Comparison of ENCODE assay signal across 8 mouse cellular contexts in the genomic region with DNA sequence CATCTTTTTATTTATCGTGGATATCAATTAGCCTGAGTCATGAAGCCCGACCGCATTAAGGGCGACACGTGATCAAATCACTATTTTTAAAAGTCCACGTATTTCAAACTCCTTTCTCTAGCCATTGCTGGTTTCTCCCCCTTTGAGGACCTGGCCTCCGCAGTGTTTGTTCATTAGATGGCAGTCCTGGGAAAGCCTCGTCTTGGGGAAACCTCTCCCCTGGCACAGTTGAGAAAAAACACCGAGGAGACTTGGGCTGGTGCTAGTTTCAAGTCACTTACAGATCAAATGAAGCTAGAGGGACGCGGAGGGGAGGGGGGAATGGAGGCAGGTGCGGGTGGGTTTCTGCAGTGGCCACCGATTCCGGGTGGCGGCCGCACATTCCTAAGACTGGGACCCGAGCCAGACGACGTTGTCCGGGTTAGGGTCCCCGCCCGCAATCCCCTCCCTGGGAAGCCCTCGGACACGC. TPM values are rescaled to one million over a fixed set of nuclear protein-coding genes. Genes with fewer than 3 reads are reported as not detected.
A peak's percentile ranks its signal among the peaks of the same experiment; 100 is the strongest.
DNase-seq lines count a peak whose midpoint lies in the region; ATAC-seq and TF ChIP-seq lines count a peak whose summit lies in the region.

No protein-coding gene starts in this region.

- WGBS in cerebellum, adult 2 months: under 1% methylated on average over 24 of the region's 24 CpGs
- under 1% methylated on average over 20 of the region's 24 CpGs for WGBS in spleen, adult 2 months
- whole genome bisulfite sequencing in limb, embryonic 11.5 days: under 1% methylated on average over 20 of the region's 24 CpGs
- WGBS in stomach, embryonic 15.5 days: under 1% methylated on average over 24 of the region's 24 CpGs

- intact Hi-C loops in left cerebral cortex, postnatal 4 days (cut with DNase I): loop anchor here (5.0 kb wide), 1 partner anchor 148 kb away; no protein-coding TSS in a partner anchor

- no peak for TF ChIP-seq POLR2A in cerebellum, adult 2 months (IDR thresholded peaks at IDR 0.05; ENCODE audit: borderline replicate concordance, insufficient read depth, low read length)
- TF ChIP-seq POLR2A in spleen, adult 2 months (IDR thresholded peaks at IDR 0.05; ENCODE audit: low read depth, low read length): no peak

- no peak for DNase-seq in cerebellum, adult 2 months
- no peak for DNase-seq in cerebellum, postnatal 25 days
- no peak for DNase-seq in spleen, adult 2 months (ENCODE audit: low read depth in 1 of 2, low spot score in 2 of 2)
- no peak for DNase-seq in spleen, adult 12 weeks (ENCODE audit: low spot score)
- no peak for DNase-seq in limb, embryonic 11.5 days (ENCODE audit: low spot score)
- DNase-seq in left cerebral cortex, postnatal 4 days: no peak
- DNase-seq in urinary bladder, postnatal 36 days (ENCODE audit: low spot score in 2 of 2): no peak

- no peaks in the 10 kb centered on the region for H3K9me3 ChIP-seq in limb, embryonic 11.5 days (ENCODE audit: control insufficient read depth, low read length)
- H3K9me3 ChIP-seq in stomach, embryonic 15.5 days: no peaks in the 10 kb centered on the region

- H3K27me3 ChIP-seq in cerebellum, adult 2 months (ENCODE audit: control insufficient read depth, insufficient read depth, low read length): no peaks in the 10 kb centered on the region; the same call in 1 of the 2 replicates
- peaks cover 33% of the 10 kb centered on the region for H3K27me3 ChIP-seq in spleen, adult 2 months (ENCODE audit: control insufficient read depth, insufficient read depth, low read length)
- H3K27me3 ChIP-seq in limb, embryonic 11.5 days (ENCODE audit: control insufficient read depth, insufficient read depth, low read length): no peaks in the 10 kb centered on the region
- H3K27me3 ChIP-seq in stomach, embryonic 15.5 days (replicated peaks): no peaks in the 10 kb centered on the region

- peak overlapping the region; percentile 98 for H3K9ac ChIP-seq in limb, embryonic 11.5 days (ENCODE audit: low read length)
- peak overlapping the region; percentile 85 for H3K9ac ChIP-seq in stomach, embryonic 15.5 days

- peak; percentile 49 for ATAC-seq in limb, embryonic 11.5 days (ENCODE audit: insufficient number of reproducible peaks, low FRiP score, low TSS enrichment, low read depth)
- ATAC-seq in stomach, embryonic 15.5 days (ENCODE audit: insufficient read depth, low FRiP score, low read depth): no peak

- no peaks in the 10 kb centered on the region for H3K4me1 ChIP-seq in cerebellum, adult 2 months (ENCODE audit: control insufficient read depth, insufficient read depth, low read length)
- peaks cover 8% of the 10 kb centered on the region for H3K4me1 ChIP-seq in spleen, adult 2 months (ENCODE audit: control insufficient read depth, insufficient read depth, insufficient read length)
- peaks cover 6% of the 10 kb centered on the region; the same call in 1 of the 2 replicates for H3K4me1 ChIP-seq in limb, embryonic 11.5 days (ENCODE audit: control insufficient read depth, insufficient read depth, low read length)
- H3K4me1 ChIP-seq in stomach, embryonic 15.5 days: peaks cover 16% of the 10 kb centered on the region; the same call in 1 of the 2 replicates

- H3K27ac ChIP-seq in cerebellum, adult 2 months (ENCODE audit: insufficient read depth, low read length): no peak overlapping the region
- no peak overlapping the region for H3K27ac ChIP-seq in spleen, adult 2 months (ENCODE audit: insufficient read depth, low read length)
- H3K27ac ChIP-seq in limb, embryonic 11.5 days (replicated peaks; ENCODE audit: low read depth, low read length): peak overlapping the region; percentile 99
- peak overlapping the region; percentile 99 for H3K27ac ChIP-seq in stomach, embryonic 15.5 days

- peak overlapping the region; percentile 93 for H3K4me2 ChIP-seq in limb, embryonic 11.5 days (ENCODE audit: low read depth, severe bottlenecking)
- H3K4me2 ChIP-seq in stomach, embryonic 15.5 days: peak overlapping the region; percentile 95

- TF ChIP-seq CTCF in cerebellum, adult 2 months (IDR thresholded peaks at IDR 0.05; ENCODE audit: borderline replicate concordance, insufficient read depth, low read depth, low read length): no peak
- no peak for TF ChIP-seq CTCF in spleen, adult 2 months (IDR thresholded peaks at IDR 0.05; ENCODE audit: extremely low read depth, insufficient read depth, insufficient read length, insufficient replicate concordance)

- no peaks in the 10 kb centered on the region for H3K36me3 ChIP-seq in spleen, adult 2 months (ENCODE audit: control insufficient read depth, insufficient read depth, low read length)
- no peaks in the 10 kb centered on the region for H3K36me3 ChIP-seq in limb, embryonic 11.5 days (ENCODE audit: control insufficient read depth, insufficient read depth, low read length)
- no peaks in the 10 kb centered on the region for H3K36me3 ChIP-seq in stomach, embryonic 15.5 days

- H3K4me3 ChIP-seq in cerebellum, adult 2 months (replicated peaks; ENCODE audit: insufficient read depth, low read depth, low read length): peak overlapping the region; percentile 99
- H3K4me3 ChIP-seq in spleen, adult 2 months (ENCODE audit: extremely low read depth, insufficient read depth, insufficient read length): peak overlapping the region; percentile 81; the same call in 1 of the 2 replicates
- peak overlapping the region; percentile 97 for H3K4me3 ChIP-seq in limb, embryonic 11.5 days (ENCODE audit: low read depth, low read length)
- H3K4me3 ChIP-seq in stomach, embryonic 15.5 days (replicated peaks): peak overlapping the region; percentile 73

RNA-seq across cellular contexts. Expression of a gene that starts 2.2 kb away (rescaled TPM):
- polyA plus RNA-seq in cerebellum, adult 2 months (2012; rRNA removed): 20.5 and 21.9 TPM in 2 replicates
- polyA plus RNA-seq in spleen, adult 2 months (2012; rRNA removed): 2.7 and 3.2 TPM in 2 replicates
- 27.8 and 29.9 TPM in 2 replicates for polyA plus RNA-seq in limb, embryonic 11.5 days (2014; fragmentation: Nextera tagmentation; extraction: Ambion mirVana)
- polyA plus RNA-seq in stomach, embryonic 15.5 days (2015; fragmentation: Nextera tagmentation; extraction: Ambion mirVana): 16.1 and 17.3 TPM in 2 replicates
- 10 to 100 TPM; 64.2 to 70.0 TPM for total RNA-seq in left cerebral cortex, postnatal 4 days (2021)

Comparison
In these comparisons a context has a peak if more than half of its experiments do, and no peak if none do; other contexts are left out.
1. H3K27ac ChIP-seq: peak in limb, embryonic 11.5 days (single experiment) and stomach, embryonic 15.5 days (single experiment); none in cerebellum, adult 2 months (single experiment) and spleen, adult 2 months (single experiment).
2. Peak in every context shown above with its lines, with median percentiles within 50 percentile points of each other: H3K4me3 ChIP-seq.